Mouse (Mus musculus) kidney, adult 2 months (tissue): ENCODE data around the gene Polr1d.

Experiments
- CTCF ChIP-seq: fragments of 200-500 bp; conservative IDR thresholded peaks from 2 replicates; pipeline ENCODE4 v1.5.1; 2011; ENCODE audit warnings: low read depth, mild to moderate bottlenecking, control low read depth, low read length, moderate library complexity, mixed read lengths; ENCODE audit not compliant: insufficient read depth, insufficient read length
- POLR2A ChIP-seq: fragments of 200-500 bp; IDR thresholded peaks from one replicate; pipeline ENCODE4 v1.6.1; 2011; ENCODE audit warnings: low read depth, low read length, control low read depth

- TF ChIP-seq CTCF (no peak), POLR2A (no peak)
Observed at GRCm38 (mm10) chr5:147075103-147076025, 1.5 kb upstream of the Polr1d start.
